Mouse (Mus musculus): ENCODE data around the gene Troap.

DNA sequence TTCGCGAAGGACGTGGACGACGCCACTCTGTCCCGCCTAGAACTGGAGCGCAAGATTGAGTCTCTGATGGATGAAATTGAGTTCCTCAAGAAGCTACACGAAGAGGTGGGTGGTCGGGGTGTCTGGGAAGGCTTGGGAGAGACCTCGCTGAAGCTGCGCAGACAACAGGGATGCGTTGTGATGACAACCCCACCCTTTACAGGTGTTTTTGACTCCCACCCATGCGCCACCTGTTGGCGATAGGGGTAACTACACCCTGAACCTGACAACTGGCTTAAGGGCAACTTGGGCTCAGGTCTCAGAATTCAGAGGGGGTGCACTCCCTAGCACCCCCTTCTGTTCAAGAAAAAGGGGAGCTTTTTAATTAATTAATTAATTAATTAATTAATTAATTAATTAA is 18.0 kb upstream of the Troap start:
- TF ChIP-seq CTCF (IDR thresholded peaks at IDR 0.05; ENCODE audit: low read depth, low read length) (peak; percentile 21; the same call in 1 of the 2 replicates), POLR2AphosphoS5 (IDR thresholded peaks at IDR 0.05; ENCODE audit: insufficient replicate concordance, low read depth, low read length) (no peak), GATA1 (IDR thresholded peaks at IDR 0.05; ENCODE audit: borderline replicate concordance, low read length) (no peak), TAL1 (conservative IDR thresholded peaks at IDR 0.05; ENCODE audit: low read depth, low read length) (no peak), GATA2 (IDR thresholded peaks at IDR 0.05; ENCODE audit: borderline replicate concordance, low read depth, low read length) (no peak)
